Mouse (Mus musculus) heart, adult 2 months (tissue): Measurements from ENCODE around the gene Sdf2.

Experiments
- CTCF ChIP-seq: fragments of 200-600 bp; IDR thresholded peaks from 2 replicates; pipeline ENCODE4 v1.8.1; 2022; ENCODE audit warnings: antibody characterized with exemption, mild to moderate bottlenecking, moderate library complexity
- EP300 ChIP-seq: fragments of 200-500 bp; IDR thresholded peaks from 2 replicates; pipeline ENCODE4 v1.6.1; 2011; ENCODE audit warnings: low read depth, low read length, control low read depth; ENCODE audit not compliant: insufficient read depth
- POLR2A ChIP-seq: fragments of 200-500 bp; IDR thresholded peaks from 2 replicates; pipeline ENCODE4 v1.6.1; 2011; ENCODE audit warnings: mild to moderate bottlenecking, low read depth, low read length, control low read depth; ENCODE audit not compliant: insufficient read depth

GRCm38 (mm10) chr11:78204287-78204686 is 41.3 kb upstream of the Sdf2 start:
- TF ChIP-seq CTCF, result no peak
- TF ChIP-seq POLR2A, result no peak
- no peak for TF ChIP-seq EP300
